Mouse (Mus musculus): ENCODE results near the gene Robo1. TPM values are rescaled to one million over a fixed set of nuclear protein-coding genes. Genes with fewer than 3 reads are reported as not detected.

Gene Robo1
- polyA plus RNA-seq, 1 experiment from 2014 or later: 44.5 TPM

DNA sequence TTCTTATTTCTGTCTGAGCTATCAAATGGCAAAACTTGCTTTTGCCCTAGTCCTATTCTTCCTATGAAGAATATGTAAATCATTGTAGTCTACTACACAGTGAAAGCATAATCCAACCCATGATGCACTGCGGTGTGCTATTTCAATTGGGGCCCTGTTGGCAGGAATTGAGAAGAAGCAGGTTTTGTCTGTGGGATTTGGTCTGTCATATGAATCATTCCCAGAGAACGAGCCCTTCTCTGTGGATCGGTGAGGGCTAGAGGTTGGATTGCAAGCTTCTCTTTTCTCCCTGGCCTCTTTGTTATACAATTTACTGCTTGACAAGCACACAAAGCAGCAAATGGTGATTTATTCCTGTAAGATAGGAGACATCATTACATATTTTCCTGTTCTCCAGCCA lies 85.4 kb downstream of the Robo1 start:
- WGBS: 85% methylated on average over 3 of the region's 3 CpGs
- H3K4me3 ChIP-seq: no peak overlapping the region
- DNase-seq (ENCODE audit: low spot score): no peak
- no peaks in the 10 kb centered on the region for H3K4me1 ChIP-seq
- H3K36me3 ChIP-seq (replicated peaks): no peaks in the 10 kb centered on the region
- H3K27ac ChIP-seq (replicated peaks): no peak overlapping the region
- no peaks in the 10 kb centered on the region for H3K27me3 ChIP-seq (replicated peaks; ENCODE audit: low read depth, poor library complexity, severe bottlenecking)
- H3K9me3 ChIP-seq: no peaks in the 10 kb centered on the region

DNA sequence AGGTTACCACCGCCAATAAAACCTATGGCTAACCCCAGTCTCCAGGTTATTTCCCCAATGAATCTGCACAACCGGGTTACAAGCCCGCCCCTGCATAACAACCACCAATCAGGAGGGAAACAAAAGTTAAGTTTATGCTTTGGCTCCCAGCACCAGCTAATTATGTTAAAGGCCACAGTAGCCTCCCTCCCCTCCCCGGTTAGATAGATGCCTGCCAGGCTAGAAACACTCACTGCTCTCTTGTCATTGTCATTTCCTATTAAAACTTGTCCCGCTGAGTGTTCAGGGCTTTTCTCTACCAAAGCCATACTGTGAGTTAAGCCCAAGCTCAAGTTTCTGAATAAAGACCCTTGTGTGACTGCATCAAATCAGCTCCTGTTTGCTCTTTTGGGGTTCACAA lies 90.7 kb downstream of the Robo1 start:
- Histone ChIP-seq H3K4me3 (no peak overlapping the region), H3K9me3 (no peaks in the 10 kb centered on the region), H3K4me1 (peaks cover 8% of the 10 kb centered on the region), H3K27ac (replicated peaks) (no peak overlapping the region), H3K27me3 (replicated peaks; ENCODE audit: low read depth, poor library complexity, severe bottlenecking) (no peaks in the 10 kb centered on the region), H3K36me3 (replicated peaks) (no peaks in the 10 kb centered on the region)
- DNase-seq (ENCODE audit: low spot score): peak; percentile 13
- 35% methylated on average over 5 of the region's 5 CpGs for WGBS

DNA sequence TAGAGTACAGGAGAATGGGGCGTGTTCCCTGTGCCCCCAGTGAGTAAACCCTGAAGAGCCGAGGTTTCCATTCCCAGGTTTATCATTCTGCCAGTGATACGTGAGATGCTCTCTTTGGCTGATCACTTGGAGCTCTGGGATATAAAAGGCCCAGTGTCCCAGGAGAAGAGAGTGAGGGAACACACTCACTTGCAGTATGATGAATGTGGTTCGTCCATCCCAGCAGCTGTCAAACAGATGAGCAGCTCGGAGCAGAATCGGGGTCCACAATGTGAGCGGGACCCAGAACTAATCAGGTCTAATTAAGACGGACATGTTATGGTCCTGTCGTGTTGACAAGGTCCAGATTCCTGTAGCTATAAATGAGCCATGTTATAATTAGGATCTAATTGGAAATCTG lies 94.3 kb downstream of the Robo1 start:
- Histone ChIP-seq H3K4me3 (no peak overlapping the region), H3K36me3 (replicated peaks) (no peaks in the 10 kb centered on the region), H3K4me1 (peaks cover 8% of the 10 kb centered on the region), H3K9me3 (no peaks in the 10 kb centered on the region), H3K27ac (replicated peaks) (no peak overlapping the region), H3K27me3 (replicated peaks; ENCODE audit: low read depth, poor library complexity, severe bottlenecking) (no peaks in the 10 kb centered on the region)
- WGBS: 15% methylated on average over 9 of the region's 9 CpGs
- peak; percentile 28 for DNase-seq (ENCODE audit: low spot score)

DNA sequence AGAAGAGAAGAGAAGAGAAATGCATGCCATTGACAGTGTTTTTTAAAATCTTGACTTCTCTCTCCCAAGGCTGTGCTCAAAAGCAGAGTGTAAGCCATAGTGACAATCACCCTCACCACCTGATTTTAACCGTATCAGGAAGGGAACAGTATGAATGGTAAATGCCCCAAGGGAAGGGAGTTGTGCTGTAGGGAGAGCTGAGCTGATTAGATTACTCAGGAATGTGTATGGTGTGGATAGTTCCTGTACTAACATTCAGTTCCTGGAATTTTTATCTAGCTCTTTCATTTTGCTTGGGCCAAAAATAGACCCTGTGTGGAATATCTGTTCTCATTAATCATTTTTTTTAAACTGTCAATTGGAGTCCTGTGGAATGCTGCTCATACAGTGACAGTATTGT lies 101.7 kb downstream of the Robo1 start:
- 37% methylated on average over 1 of the region's 1 CpGs for WGBS

DNA sequence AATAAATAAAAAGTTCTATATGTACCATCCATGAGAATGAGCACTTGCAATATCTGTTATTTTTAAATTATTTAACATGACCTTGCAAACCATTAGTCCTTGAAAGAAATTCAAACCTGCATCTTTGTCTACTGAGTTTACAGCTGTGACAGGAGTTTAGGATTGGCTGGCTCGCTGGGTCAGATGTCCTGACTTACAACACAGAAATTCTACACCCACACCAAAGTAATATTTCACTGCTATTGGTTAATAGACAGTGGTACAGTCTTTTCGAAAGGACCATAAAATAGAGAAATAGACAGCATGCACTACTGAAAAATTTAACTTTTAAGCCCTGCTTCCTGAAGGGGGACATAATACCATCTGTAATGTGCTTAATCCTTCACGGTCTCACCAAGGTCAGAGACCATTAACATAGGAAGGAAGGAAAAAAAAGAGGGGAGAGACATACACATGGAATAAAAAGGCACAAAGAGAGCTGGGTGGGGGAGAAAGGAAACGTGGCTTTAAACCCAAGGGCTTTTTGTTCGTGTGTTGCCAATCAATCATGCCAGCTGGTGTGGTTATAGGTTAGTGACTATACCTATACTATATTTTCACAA lies 103.7 kb downstream of the Robo1 start:
- H3K36me3 ChIP-seq (replicated peaks): no peaks in the 10 kb centered on the region
- peaks cover 15% of the 10 kb centered on the region for H3K4me1 ChIP-seq
- 49% methylated on average over 5 of the region's 5 CpGs for WGBS
- no peak overlapping the region for H3K27ac ChIP-seq (replicated peaks)
- H3K27me3 ChIP-seq (replicated peaks; ENCODE audit: low read depth, poor library complexity, severe bottlenecking): no peaks in the 10 kb centered on the region
- H3K9me3 ChIP-seq: no peaks in the 10 kb centered on the region
- DNase-seq (ENCODE audit: low spot score): no peak
- no peak overlapping the region for H3K4me3 ChIP-seq

More for the DNA sequence above, 101.7 kb downstream of the Robo1 start:
- Histone ChIP-seq H3K9me3 (no peaks in the 10 kb centered on the region), H3K36me3 (replicated peaks) (no peaks in the 10 kb centered on the region), H3K27me3 (replicated peaks; ENCODE audit: low read depth, poor library complexity, severe bottlenecking) (no peaks in the 10 kb centered on the region), H3K4me1 (peaks cover 15% of the 10 kb centered on the region), H3K4me3 (no peak overlapping the region), H3K27ac (replicated peaks) (no peak overlapping the region)
- no peak for DNase-seq (ENCODE audit: low spot score)

DNA sequence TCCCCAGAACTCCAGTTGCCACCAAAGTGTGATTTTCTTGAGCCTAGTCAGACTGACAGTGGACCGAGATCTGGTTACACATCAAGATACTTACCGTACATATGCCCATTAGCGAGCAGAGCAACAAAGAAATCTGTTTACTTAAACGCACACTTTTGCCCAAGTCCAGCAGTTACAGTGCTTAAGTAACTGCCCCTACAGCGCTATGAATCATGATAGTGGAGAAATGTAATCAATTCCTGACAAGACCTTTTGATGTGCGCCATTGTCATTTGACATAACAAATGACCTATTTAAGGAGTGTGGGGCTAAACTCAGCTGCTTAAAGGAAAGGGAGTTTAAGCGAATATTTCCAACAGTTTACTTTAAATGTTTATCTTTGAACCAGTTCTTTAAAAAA lies 104.8 kb downstream of the Robo1 start:
- Histone ChIP-seq H3K27me3 (replicated peaks; ENCODE audit: low read depth, poor library complexity, severe bottlenecking) (no peaks in the 10 kb centered on the region), H3K4me3 (no peak overlapping the region), H3K4me1 (peaks cover 15% of the 10 kb centered on the region), H3K27ac (replicated peaks) (0 out of 2 replicates have a peak overlapping the region, but pooled peaks have one; percentile 5), H3K9me3 (no peaks in the 10 kb centered on the region), H3K36me3 (replicated peaks) (no peaks in the 10 kb centered on the region)
- no peak for DNase-seq (ENCODE audit: low spot score)
- 64% methylated on average over 7 of the region's 7 CpGs for WGBS

DNA sequence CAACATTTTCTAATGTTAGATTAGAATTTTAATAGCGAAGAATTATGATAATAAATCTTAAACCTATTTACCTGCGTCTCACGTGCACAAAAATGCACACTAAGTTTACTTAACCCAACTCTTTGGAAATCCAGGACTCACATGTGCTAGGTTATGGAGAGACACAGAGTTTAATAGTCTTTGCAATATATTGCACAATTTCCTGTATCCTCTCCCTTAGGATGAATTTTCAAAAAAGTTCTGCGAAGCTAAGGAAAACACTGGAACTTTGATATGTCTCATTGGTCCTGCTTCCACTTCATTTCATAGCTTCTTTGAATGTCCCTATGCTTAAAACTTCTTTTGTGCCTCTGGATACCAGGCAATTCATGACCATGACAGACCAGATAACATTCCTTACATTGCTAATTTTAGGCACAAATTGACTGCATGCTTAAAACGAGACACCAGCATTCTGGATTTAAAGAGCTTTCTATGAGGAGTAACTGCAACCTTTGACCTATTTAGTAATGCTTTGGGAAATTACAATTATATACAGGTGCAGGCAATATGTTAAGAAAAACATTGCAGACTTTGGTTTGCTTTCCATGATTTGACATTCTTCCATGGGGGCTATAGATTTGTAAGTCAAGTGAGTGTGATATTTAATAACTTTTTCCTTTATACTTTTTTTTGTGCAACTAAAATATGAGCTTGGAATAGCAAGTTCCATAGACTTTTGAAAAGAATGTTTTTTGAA lies 111.4 kb downstream of the Robo1 start:
- peaks cover 5% of the 10 kb centered on the region; the same call in 1 of the 2 replicates for H3K4me1 ChIP-seq
- WGBS: 70% methylated on average over 5 of the region's 5 CpGs
- H3K36me3 ChIP-seq (replicated peaks): no peaks in the 10 kb centered on the region
- H3K27ac ChIP-seq (replicated peaks): no peak overlapping the region
- H3K4me3 ChIP-seq: no peak overlapping the region
- no peaks in the 10 kb centered on the region for H3K27me3 ChIP-seq (replicated peaks; ENCODE audit: low read depth, poor library complexity, severe bottlenecking)
- no peak for DNase-seq (ENCODE audit: low spot score)
- H3K9me3 ChIP-seq: no peaks in the 10 kb centered on the region

DNA sequence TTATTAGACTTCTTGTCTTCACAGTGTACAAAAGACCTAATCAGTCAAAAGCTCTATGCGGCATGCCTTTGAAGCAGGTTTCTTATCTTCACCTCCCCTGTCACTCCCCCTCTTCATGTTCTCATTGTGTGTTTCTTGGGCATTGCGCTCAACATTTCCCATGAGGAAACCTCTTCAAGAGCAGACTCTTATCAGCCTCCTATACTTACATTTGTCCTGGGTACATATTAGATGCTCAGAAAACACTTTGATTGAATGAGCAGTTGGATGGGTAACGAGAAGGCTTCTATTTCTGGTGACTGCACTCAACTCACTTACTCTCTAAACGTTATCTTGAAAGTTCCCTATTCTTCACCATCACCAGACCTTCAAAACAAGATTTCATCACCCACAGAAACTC lies 114.3 kb downstream of the Robo1 start:
- 82% methylated on average over 4 of the region's 4 CpGs for WGBS
- Histone ChIP-seq H3K27ac (replicated peaks) (no peak overlapping the region), H3K4me3 (no peak overlapping the region), H3K9me3 (no peaks in the 10 kb centered on the region), H3K27me3 (replicated peaks; ENCODE audit: low read depth, poor library complexity, severe bottlenecking) (no peaks in the 10 kb centered on the region), H3K36me3 (replicated peaks) (no peaks in the 10 kb centered on the region), H3K4me1 (peaks cover 5% of the 10 kb centered on the region; the same call in 1 of the 2 replicates)
- no peak for DNase-seq (ENCODE audit: low spot score)

DNA sequence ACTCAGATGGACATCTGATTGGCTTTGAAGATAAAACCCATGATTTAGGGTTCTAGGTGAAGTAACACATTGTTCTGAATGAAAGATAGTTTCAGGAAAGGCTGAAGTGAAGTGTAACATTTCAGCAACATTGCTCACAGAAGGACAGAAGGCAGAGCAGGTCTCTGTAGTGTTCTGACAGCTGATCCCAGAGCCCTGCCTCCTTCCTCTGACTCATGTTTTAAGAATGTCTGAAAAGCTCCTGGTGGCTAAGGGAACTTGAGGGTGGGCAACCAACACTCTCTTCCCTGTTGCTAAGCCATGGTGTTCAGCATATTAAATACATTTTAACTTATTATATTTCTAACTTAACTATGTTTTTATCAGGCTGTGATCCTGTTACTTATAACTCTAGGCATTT lies 126.3 kb downstream of the Robo1 start:
- DNase-seq (ENCODE audit: low spot score): no peak
- no peak overlapping the region for H3K4me3 ChIP-seq
- no peaks in the 10 kb centered on the region for H3K9me3 ChIP-seq
- H3K4me1 ChIP-seq: peaks cover 6% of the 10 kb centered on the region; the same call in 1 of the 2 replicates
- H3K27ac ChIP-seq (replicated peaks): no peak overlapping the region
- H3K27me3 ChIP-seq (replicated peaks; ENCODE audit: low read depth, poor library complexity, severe bottlenecking): no peaks in the 10 kb centered on the region
- H3K36me3 ChIP-seq (replicated peaks): no peaks in the 10 kb centered on the region

DNA sequence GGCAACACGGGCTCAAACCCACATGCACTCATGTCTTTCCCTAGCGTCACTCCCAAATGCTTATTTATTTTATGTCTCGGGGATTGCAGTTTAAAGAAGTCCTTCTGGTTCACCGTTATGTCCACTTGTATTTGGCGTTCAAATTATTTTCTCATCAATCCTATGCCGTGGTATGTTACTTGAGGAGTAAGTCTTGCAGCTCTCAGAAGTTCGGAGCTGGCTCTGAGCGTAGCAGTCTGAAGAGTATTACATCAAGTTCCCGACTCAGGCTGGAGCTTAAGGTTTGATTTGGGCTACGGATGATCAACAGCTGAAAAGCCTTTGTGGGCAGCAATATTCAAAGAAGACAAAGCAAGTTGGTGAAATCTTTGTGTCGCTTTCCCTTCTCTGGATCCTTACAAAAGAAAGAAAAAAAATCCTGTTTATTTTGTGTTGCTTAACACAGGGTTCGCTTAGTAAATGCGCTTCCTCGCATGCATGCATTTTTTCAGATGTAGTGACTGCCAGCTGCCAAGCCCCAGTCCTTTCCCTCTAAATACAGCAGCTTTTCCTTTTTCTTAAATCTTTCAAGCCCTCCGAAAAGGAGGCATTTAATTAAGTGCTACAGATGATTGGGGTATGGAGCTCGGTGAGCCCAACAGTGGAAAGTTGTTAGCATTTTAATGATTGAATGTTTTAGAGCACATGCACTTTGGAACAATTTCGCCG lies 136.5 kb downstream of the Robo1 start:
- no peak overlapping the region for H3K4me3 ChIP-seq
- H3K4me1 ChIP-seq: no peaks in the 10 kb centered on the region
- H3K36me3 ChIP-seq (replicated peaks): no peaks in the 10 kb centered on the region
- WGBS: 73% methylated on average over 18 of the region's 18 CpGs
- no peak overlapping the region for H3K27ac ChIP-seq (replicated peaks)
- H3K9me3 ChIP-seq: no peaks in the 10 kb centered on the region
- no peaks in the 10 kb centered on the region for H3K27me3 ChIP-seq (replicated peaks; ENCODE audit: low read depth, poor library complexity, severe bottlenecking)
- no peak for DNase-seq (ENCODE audit: low spot score)

DNA sequence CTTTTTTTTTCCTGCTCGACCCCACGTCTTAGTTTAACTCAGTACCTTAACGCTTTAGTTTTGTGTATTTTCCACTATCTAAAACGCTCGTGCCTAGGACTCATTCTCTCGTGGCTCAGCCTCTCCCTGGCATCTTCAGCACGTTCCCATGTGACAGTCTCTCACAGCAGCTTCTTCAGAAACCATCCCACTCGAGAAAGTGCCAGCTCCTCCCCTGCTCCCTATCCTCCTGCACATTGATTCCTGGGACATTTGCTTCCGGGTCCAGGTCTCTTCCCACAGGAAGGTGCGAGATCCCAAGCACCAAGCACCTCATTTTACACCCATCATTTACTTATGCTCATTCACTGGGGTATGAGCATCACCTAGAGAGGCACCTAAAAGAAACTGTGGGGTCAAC lies 150.0 kb downstream of the Robo1 start:
- no peaks in the 10 kb centered on the region for H3K9me3 ChIP-seq
- no peaks in the 10 kb centered on the region for H3K27me3 ChIP-seq (replicated peaks; ENCODE audit: low read depth, poor library complexity, severe bottlenecking)
- DNase-seq (ENCODE audit: low spot score): no peak
- H3K4me1 ChIP-seq: peaks cover 15% of the 10 kb centered on the region
- peak overlapping the region; percentile 69; the same call in 1 of the 2 replicates for H3K27ac ChIP-seq (replicated peaks)
- H3K36me3 ChIP-seq (replicated peaks): no peaks in the 10 kb centered on the region
- H3K4me3 ChIP-seq: no peak overlapping the region
- 48% methylated on average over 10 of the region's 10 CpGs for WGBS

DNA sequence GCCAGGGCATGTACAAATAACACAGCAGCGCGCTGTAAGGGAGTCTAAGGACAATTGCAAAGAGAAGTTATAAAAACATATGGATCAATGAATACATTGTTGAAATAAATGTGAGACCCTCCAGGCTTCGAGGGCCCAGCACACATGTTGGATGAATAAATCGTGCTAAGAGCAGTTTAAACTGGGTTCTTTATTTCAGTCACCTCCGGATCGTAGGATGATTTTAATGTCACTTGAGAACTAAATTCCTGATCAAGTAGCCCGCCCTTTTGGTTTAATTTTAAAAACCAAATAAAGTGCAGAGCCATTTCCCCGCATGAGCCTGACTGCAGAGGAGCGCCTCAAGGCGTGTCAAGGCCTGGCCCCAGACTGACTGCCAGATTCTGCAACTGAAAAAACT lies 150.5 kb downstream of the Robo1 start:
- 25% methylated on average over 10 of the region's 10 CpGs for WGBS
- H3K4me3 ChIP-seq: no peak overlapping the region
- H3K9me3 ChIP-seq: no peaks in the 10 kb centered on the region
- DNase-seq (ENCODE audit: low spot score): peak; percentile 52
- no peaks in the 10 kb centered on the region for H3K27me3 ChIP-seq (replicated peaks; ENCODE audit: low read depth, poor library complexity, severe bottlenecking)
- peaks cover 15% of the 10 kb centered on the region for H3K4me1 ChIP-seq
- H3K27ac ChIP-seq (replicated peaks): peak overlapping the region; percentile 69; the same call in 1 of the 2 replicates
- no peaks in the 10 kb centered on the region for H3K36me3 ChIP-seq (replicated peaks)

DNA sequence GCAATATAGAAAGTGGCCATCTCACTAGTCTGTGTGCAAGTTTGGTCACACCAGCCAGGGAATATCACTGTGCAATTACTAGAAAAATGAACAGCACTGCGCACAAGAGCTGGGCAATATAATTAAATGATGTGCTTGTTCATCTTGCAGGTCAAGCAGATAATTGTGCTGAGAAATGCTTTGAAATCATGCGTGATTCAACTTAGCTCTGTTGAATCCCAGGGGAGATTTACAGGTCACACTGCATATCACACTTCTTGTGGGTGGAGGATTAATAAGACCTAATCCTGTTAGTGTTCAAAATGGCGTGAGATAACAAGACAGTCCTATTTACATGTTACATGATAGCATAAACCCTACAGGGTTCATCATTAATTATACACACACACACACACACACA lies 157.6 kb downstream of the Robo1 start:
- Histone ChIP-seq H3K9me3 (no peaks in the 10 kb centered on the region), H3K27ac (replicated peaks) (no peak overlapping the region), H3K27me3 (replicated peaks; ENCODE audit: low read depth, poor library complexity, severe bottlenecking) (no peaks in the 10 kb centered on the region), H3K4me1 (peaks cover 7% of the 10 kb centered on the region), H3K36me3 (replicated peaks) (no peaks in the 10 kb centered on the region), H3K4me3 (no peak overlapping the region)
- WGBS: 77% methylated on average over 3 of the region's 3 CpGs
- no peak for DNase-seq (ENCODE audit: low spot score)
